Mouse (Mus musculus): ENCODE results near the gene Ffar4.

DNA sequence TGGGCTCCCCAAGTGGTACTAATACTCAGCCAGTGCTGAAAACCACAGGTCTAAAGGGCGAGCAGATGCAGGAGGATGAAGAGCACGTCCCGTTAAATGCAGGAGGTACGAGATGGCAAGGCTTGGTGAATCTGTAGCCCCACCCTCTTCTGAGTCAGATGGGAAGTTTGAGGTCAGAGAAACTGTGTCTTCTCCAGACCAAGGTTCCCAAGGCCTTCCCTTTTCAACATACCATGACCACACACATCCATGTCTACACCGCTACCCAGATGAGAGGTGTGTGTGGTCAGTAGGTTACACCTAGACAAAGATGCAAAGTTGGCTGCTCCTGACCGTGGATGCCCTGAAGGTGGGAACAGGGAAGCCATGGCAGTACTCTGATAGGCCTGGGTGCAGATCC lies 37.9 kb downstream of the Ffar4 start:
- TF ChIP-seq POLR2A (IDR thresholded peaks at IDR 0.05; ENCODE audit: control insufficient read depth, low read depth, low read length) (no peak), CTCF (IDR thresholded peaks at IDR 0.05; ENCODE audit: control insufficient read depth, insufficient read depth, insufficient replicate concordance, low read depth, low read length) (no peak)

Data from testis, adult 2 months (tissue).